Mouse (Mus musculus) heart, adult 18-20 months (tissue): ENCODE measurements around the gene AI413582. TPM values are rescaled to one million over a fixed set of nuclear protein-coding genes. Genes with fewer than 3 reads are reported as not detected.
A peak's percentile ranks its signal among the peaks of the same experiment; 100 is the strongest.

Experiments
- DNase-seq, 2 experiments: peaks; one replicate each; pipeline ENCODE4 v3.0.0; 2021 to 2022; ENCODE audit warnings: mixed read lengths in 1 of 2
- total RNA-seq, 2 experiments: library from RNA; stranded (reverse); gene quantifications; 2 replicates each; pipeline ENCODE4 v1.2.3; 2021

The AI413582 gene
- total RNA-seq, 2 experiments from 2014 or later, result 9.3 to 10.6 TPM

DNA sequence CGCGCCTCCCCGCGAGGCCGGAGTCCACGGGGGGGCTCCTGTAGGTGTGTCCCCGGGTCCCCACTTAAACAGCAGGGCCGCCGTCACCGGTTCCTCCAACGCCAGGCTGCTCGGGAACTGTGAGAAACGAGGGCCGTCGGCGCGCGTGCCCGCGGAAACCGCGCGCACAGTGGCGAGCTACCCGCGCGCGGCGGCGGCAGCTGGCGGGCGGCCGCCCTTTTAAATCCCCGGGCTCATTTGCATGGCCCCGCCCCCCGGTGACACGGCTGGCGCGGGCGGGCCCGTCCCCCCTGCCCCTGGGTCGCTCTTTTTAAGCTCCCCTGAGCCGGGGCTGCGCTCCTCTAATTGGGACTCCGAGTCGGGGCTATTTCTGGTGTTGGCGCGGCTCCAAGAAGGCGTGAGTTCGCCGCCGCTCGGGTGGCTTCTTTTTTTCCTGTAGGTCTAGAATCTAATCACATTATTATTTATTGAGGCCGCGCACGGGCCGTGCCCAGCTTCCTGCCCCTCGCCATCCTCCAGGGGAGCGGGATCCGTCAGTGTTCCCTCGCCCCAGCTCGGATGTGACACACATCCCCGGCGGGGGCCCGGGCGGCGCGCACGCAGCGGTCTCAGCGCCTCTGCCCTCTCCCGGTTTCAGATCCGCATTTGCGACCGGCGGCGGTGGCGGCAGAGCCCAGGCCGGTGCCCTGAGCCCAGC, 9.1 kb downstream of the AI413582 start, which contains the start of gene Hmga1:
TSS of gene Hmga1 (plus strand) at position 183 of the 697 bp plus-strand sequence.
- DNase-seq, result peak; percentile 89

DNA sequence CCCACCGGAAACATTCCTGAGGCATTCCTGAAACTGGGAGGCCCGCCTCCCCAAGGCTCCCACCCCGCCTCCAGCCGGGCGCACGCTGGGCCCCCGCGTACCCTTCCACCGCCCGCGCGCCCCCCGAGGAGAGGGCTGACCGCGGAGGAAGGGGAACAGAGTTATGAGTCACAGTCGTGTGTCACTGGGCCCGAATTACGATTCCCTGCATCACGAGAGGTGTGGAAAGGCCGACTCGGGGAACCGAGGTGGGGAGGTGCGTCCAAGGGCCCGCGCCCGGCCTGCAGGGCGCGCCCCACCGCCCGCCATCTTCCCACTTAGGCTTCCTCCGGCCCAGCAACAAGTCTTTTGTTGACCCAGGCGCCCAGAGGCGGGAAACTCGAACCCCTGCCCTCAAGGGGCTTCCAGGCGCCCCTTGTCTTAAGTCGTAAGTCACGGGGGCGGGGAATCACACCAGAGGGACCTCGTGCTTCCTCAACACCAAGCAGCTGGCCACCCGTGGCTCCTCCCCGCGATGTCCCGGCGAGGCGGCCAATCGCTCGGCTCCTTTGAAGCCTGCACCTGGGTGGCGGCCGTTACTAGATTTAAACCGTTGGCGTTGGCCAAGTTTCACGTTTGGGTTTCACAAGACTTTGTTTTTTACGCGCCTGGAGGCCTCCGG, 9.9 kb downstream of the AI413582 start:
- peak; percentile 60 to 71 for DNase-seq

DNA sequence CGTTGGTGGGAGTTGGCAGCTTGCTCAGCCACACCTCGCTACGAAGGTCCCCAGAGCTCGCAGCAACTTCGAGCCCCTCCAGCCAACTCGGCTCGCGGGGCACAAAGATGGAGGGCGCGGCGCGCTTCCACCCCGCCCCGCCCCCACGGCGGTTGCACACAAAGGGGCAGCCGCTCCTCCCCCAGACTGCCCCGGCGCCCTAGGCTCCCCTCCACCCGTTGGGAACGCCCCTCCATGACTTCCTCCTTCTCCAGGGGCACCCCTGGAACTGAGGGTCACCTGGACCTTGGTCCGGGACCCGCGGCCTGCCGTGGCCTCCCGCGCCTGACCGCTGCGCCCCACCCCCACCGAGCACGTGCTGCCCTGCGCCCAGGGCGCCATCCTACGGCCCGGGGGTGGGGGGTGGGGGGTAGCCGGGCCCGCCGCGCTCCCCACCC, 10.5 kb downstream of the AI413582 start:
- no peak for DNase-seq

GRCm38 (mm10) chr17:27554062-27554960, 11.2 kb downstream of the AI413582 start:
- DNase-seq, result peak in 1 of 2 experiments; percentile 21

DNA sequence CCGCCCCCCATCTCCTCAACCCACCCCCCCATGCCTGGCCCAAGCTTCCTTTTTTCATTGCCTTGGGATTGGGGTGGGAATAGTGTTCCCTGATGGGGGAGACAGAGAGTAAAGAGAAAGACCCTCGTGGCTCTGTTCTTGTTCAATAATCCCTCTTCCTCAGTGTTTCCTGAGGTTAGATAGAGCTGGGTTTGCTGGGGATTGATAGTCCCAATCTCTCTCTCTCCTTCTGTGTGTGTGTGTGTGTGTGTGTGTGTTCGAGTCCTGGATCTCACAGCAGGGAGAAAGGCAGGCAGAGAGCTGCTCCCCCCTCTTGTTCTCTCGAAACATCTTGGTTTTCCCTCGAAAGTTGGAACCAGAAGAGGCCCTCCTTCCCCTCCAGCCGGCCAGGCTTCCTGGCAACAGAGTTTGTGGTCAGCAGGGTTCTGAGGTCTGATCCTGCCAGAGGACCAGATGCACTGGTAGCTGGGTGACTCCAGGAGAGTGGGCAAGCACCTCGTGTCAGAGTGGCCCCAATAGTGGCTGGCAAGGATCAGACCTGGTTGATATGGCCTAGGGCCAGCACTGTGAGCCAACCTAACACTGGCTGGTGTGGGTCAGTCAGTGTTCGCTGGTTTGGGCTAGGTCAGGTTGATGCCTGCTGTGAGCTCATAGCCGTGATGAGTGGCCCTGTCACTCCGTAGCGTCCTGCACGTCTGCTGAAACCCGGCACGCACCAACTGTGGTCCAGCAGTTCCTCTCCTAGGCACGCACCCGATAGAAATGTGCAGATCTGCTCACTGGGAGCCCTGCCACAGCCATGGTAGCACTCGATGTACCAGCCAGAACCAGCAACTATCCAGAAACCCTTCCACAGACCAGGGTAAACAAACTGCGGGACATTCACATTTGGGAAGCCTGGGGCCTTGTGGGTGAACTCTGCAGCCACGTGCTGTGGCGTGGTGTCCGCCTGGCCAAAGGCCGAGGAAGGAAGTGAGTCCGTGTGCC, 13.0 kb downstream of the AI413582 start:
- DNase-seq, result peak; percentile 52 to 66

GRCm38 (mm10) chr17:27551393-27551940, 14.1 kb downstream of the AI413582 start:
- peak in 1 of 2 experiments; percentile 4 for DNase-seq

DNA sequence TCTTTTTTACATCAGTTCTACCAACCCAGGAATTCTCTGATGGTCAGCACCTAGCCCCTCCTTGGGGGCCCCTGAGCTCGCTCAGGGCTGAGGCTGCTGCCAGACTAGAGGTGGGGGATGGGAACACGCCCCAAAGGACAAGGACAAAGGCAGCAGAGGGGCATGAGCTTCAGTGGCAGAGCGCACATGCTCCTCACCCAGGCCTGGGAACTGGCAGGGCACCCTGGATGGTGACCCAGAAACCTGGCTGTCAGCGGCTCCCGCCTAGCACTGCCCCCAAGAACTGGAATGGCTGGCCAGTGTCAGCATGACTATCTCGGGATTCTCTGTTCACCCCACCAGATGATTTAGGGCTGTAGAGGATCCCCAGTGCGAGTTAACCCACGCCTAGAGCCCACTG, 16.3 kb downstream of the AI413582 start:
- peak; percentile 48 to 63 for DNase-seq

- DNase-seq, result peak; percentile 56 to 78
Measured at GRCm38 (mm10) chr17:27547253-27547868, 18.2 kb downstream of the AI413582 start.

- no peak for DNase-seq
Measured at GRCm38 (mm10) chr17:27546574-27547085, 18.9 kb downstream of the AI413582 start.

DNA sequence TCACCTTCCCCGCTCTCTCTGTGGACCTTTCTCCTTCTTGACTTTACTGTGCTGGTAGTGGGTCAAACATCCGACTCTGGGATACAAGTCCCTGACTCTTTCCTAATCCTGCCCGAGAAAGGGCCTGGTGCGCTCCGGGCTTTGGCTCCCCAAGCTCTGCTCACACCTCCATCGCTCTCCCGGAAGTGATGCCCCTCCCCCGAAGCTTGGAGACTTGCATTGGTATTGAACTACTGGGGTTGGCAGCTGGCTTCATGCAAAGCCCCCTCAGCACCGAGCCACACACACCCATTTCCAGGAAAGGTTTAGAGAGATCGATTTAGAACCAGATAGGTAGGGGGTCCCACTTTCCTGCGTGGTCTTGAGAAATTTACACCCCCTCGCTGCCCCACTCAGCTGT, 19.6 kb downstream of the AI413582 start:
- DNase-seq, result no peak

GRCm38 (mm10) chr17:27544551-27544950, 21.0 kb downstream of the AI413582 start:
- no peak for DNase-seq

DNA sequence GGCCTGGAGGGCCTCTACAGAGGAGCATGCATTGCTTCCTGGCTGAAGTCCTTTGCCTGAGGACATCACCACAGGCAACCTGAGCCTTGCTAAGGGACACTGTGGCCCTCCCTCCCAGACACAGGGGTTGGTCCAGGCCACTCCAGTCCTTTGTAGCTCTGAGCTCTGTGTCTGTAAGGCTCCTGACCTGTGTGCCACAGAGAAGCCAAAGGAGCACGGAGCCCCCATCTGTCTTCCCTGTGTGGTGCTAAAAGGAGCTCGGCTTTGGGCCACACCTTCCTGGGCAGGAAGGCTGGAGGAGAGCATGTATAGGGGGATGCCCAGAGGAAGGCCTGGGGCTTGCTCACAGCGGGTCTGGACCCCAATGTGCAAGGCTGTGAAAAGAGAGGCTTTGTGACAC, 23.6 kb downstream of the AI413582 start:
- DNase-seq, result no peak

DNA sequence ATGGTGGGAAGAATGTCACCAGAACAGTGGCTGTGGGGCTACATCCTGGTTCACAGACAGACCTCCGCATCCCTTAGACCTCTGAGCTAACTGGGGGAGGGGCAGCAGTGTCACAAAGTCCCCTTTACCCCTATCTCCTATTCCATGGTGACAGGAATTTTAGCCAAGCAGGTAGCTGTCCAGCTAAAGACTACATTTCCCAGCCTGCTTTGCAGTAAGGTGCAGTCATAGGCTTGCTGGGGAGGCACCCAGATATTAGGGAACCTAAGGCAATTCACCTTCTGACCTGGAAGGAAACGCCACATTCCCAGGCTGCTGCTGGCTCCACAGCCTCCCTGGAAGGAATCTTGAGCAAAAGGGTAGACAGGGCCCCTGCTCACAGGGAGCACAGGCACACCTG, 24.3 kb downstream of the AI413582 start:
- no peak for DNase-seq

GRCm38 (mm10) chr17:27534718-27535117, 30.8 kb downstream of the AI413582 start:
- peak; percentile 82 to 95 for DNase-seq

GRCm38 (mm10) chr17:27533354-27533753, 32.2 kb downstream of the AI413582 start:
- no peak for DNase-seq

DNA sequence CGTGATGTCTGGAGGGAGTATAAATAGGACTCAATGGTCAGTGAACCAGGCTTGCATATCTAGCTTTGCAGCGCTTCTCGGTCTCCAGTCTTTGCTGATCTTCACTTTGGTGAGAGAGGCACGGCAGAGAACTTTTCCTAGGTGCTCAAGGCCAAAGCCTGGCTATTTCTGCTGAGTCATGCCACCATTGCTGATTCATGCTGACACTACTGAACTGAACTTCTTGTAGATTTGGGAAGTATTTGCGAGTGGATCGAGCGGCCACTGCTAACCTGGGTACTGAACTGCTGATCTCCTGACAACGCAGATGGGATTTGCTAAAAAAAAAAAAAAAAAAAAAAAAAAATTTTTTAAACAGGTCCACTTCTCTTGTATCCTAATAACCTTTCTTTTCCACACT, 33.5 kb downstream of the AI413582 start:
- DNase-seq, result no peak

DNA sequence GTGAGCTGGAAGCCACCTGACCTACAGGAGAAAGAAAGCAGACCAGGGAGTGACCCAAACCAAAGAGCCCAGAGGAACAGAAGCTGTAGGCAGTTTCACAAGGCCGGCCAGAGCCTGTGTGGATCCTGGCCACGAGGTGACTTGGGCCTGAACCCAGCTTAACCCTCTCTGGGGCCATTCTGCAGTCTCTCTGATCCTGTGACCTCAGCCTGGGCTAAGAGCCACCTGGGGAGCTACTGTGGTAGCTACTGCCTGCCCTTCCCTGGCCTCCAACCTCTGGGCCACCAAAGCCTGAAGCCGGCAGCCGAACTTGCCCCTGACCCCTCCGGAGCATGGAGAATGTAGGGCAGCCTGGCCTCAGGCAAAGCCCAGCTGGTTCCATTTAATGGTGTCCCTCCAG, 36.8 kb downstream of the AI413582 start:
- DNase-seq, result no peak

GRCm38 (mm10) chr17:27528030-27528429, 37.5 kb downstream of the AI413582 start:
- no peak for DNase-seq

DNA sequence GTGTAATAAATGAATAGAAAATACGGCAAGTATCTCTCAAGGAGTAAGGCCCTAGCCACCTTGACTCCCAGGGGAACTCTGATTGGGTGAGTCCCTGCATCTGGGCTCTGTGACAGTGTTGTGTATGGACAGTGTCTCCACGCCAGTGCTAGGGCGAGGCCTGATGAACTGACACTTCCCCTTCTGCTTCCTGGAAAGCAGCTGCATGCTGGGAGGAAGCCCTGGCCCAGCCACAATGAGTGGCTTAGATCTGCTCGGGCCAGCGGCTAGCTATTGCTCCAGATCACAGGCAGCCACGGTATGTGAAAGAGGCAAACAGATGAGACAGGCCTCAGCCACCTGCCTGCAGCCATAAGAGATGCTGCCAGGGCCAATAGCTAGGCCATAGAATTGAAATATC, 38.4 kb downstream of the AI413582 start:
- no peak for DNase-seq

DNA sequence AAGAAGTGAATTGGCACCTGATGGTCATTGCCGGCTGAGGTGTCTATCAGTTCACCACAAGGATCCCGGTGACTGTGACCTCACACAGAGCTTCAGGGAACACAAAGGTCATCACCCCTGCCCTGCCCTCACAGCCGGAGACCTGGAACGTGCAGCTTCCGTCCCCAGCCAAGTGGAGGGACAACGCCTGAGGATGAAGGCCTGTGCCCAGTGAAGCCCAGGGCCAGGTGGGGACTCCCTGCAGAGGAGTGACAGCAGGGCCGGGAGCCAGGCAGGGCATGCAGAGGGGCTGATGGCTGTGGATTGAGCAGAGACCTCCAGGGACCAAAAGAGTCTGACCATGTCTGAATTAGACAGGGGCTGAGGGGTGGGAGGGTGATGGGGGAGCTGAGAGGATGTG, 42.4 kb downstream of the AI413582 start:
- DNase-seq, result no peak
